Mouse (Mus musculus) heart, postnatal 0 days (tissue): Measurements from ENCODE around the gene Cnnm1.

Experiments used
- CTCF ChIP-seq: IDR thresholded peaks from 2 replicates; pipeline ENCODE4 v1.5.1; 2016; ENCODE audit warnings: antibody characterized with exemption, control low read depth, low read depth
- EP300 ChIP-seq: IDR thresholded peaks from 2 replicates; pipeline ENCODE4 v1.6.1; 2016; ENCODE audit warnings: antibody characterized with exemption, low read depth

- no peak for TF ChIP-seq EP300
- TF ChIP-seq CTCF: no peak
Measured at GRCm38 (mm10) chr19:43525104-43525482, 84.9 kb downstream of the Cnnm1 start.
